Mouse (Mus musculus): Measurements from ENCODE around the gene Ehbp1l1. TPM values are rescaled to one million over a fixed set of nuclear protein-coding genes. Genes with fewer than 3 reads are reported as not detected.

The Ehbp1l1 gene
- polyA plus RNA-seq, 1 experiment from 2014 or later: 25.0 TPM

GRCm38 (mm10) chr19:5711218-5711617, 14.9 kb downstream of the Ehbp1l1 start:
- 8% methylated on average over 3 of the region's 3 CpGs for WGBS
- no peak overlapping the region for H3K4me3 ChIP-seq (ENCODE audit: low read length)
- no peaks in the 10 kb centered on the region for H3K9me3 ChIP-seq (ENCODE audit: low read length)
- H3K27ac ChIP-seq (ENCODE audit: low read length): no peak overlapping the region
- H3K4me1 ChIP-seq (ENCODE audit: insufficient read depth, low read length): peaks cover 19% of the 10 kb centered on the region
- no peak for ATAC-seq (ENCODE audit: low FRiP score, low TSS enrichment)
- H3K27me3 ChIP-seq (ENCODE audit: insufficient read depth, low read length): no peaks in the 10 kb centered on the region
- H3K36me3 ChIP-seq (ENCODE audit: insufficient read depth, low read length): peaks cover 30% of the 10 kb centered on the region
- H3K4me2 ChIP-seq (replicated peaks; ENCODE audit: low read depth, low read length): no peak overlapping the region
- no peak overlapping the region for H3K9ac ChIP-seq (replicated peaks; ENCODE audit: low read length)

DNA sequence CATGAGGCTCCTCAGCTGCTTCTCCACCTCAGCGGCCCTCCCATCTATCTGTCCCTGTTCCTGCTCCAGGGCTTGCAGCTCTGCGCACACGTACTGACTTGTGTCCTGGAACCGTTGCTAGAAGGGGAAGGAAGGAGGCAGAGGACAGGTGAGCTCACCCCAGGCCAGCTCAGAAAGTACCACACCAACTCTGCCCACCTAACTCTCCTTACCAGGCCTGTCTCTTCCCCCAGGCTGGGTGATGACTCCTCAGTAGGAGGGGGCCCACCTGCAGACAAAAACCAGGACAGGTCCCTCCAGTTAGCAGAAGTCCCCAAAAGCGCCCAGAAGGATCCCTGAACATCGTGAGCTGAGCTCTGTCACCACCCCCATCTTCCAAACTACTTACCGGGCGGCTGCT, 15.5 kb downstream of the Ehbp1l1 start:
- Histone ChIP-seq H3K9me3 (ENCODE audit: low read length) (no peaks in the 10 kb centered on the region), H3K27ac (ENCODE audit: low read length) (no peak overlapping the region), H3K36me3 (ENCODE audit: insufficient read depth, low read length) (peaks cover 31% of the 10 kb centered on the region), H3K27me3 (ENCODE audit: insufficient read depth, low read length) (no peaks in the 10 kb centered on the region), H3K4me1 (ENCODE audit: insufficient read depth, low read length) (peaks cover 18% of the 10 kb centered on the region), H3K4me2 (replicated peaks; ENCODE audit: low read depth, low read length) (no peak overlapping the region), H3K9ac (replicated peaks; ENCODE audit: low read length) (no peak overlapping the region), H3K4me3 (ENCODE audit: low read length) (no peak overlapping the region)
- WGBS: 81% methylated on average over 8 of the region's 8 CpGs
- ATAC-seq (ENCODE audit: low FRiP score, low TSS enrichment): no peak

DNA sequence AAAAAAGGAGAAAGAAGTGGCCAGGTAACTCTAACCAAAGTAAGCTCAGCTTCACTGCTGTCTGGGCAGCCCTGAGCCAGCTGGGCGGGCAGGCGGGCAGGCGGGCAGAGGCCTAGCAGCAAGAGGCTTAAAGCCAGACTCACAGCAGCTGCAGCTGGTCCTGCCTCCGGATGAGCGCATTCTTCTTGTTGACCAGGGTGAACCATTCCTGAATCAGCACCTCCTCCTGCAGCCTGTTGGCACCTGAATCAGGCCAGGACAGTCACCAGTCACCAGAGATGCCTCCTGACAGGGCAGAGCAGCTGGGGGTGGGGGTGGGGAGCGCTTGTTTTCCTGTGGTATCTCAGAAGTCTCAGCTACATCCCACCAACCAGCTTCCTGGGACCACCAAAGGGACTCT, 16.0 kb downstream of the Ehbp1l1 start:
- WGBS: 93% methylated on average over 6 of the region's 6 CpGs

GRCm38 (mm10) chr19:5704801-5705571, 21.1 kb downstream of the Ehbp1l1 start:
- peak overlapping the region; percentile 71 for H3K27ac ChIP-seq (ENCODE audit: low read length)
- no peak overlapping the region for H3K4me3 ChIP-seq (ENCODE audit: low read length)
- H3K9ac ChIP-seq (replicated peaks; ENCODE audit: low read length): no peak overlapping the region
- peak; percentile 69 for ATAC-seq (ENCODE audit: low FRiP score, low TSS enrichment)
- peaks cover 12% of the 10 kb centered on the region; the same call in 1 of the 2 replicates for H3K4me1 ChIP-seq (ENCODE audit: insufficient read depth, low read length)
- no peak overlapping the region for H3K4me2 ChIP-seq (replicated peaks; ENCODE audit: low read depth, low read length)
- no peaks in the 10 kb centered on the region for H3K27me3 ChIP-seq (ENCODE audit: insufficient read depth, low read length)
- H3K36me3 ChIP-seq (ENCODE audit: insufficient read depth, low read length): peaks cover 58% of the 10 kb centered on the region
- H3K9me3 ChIP-seq (ENCODE audit: low read length): no peaks in the 10 kb centered on the region
- 43% methylated on average over 10 of the region's 10 CpGs for WGBS

More for the DNA sequence above, 16.0 kb downstream of the Ehbp1l1 start:
- Histone ChIP-seq H3K4me2 (replicated peaks; ENCODE audit: low read depth, low read length) (no peak overlapping the region), H3K9me3 (ENCODE audit: low read length) (no peaks in the 10 kb centered on the region), H3K27me3 (ENCODE audit: insufficient read depth, low read length) (no peaks in the 10 kb centered on the region), H3K27ac (ENCODE audit: low read length) (no peak overlapping the region), H3K4me3 (ENCODE audit: low read length) (no peak overlapping the region), H3K4me1 (ENCODE audit: insufficient read depth, low read length) (peaks cover 19% of the 10 kb centered on the region), H3K9ac (replicated peaks; ENCODE audit: low read length) (no peak overlapping the region), H3K36me3 (ENCODE audit: insufficient read depth, low read length) (peaks cover 31% of the 10 kb centered on the region)
- ATAC-seq (ENCODE audit: low FRiP score, low TSS enrichment): no peak

GRCm38 (mm10) chr19:5704163-5704800, 21.8 kb downstream of the Ehbp1l1 start, which contains the start of gene Kcnk7:
Gene Kcnk7, plus strand, starts transcription at chr19:5704367.
- Histone ChIP-seq H3K36me3 (ENCODE audit: insufficient read depth, low read length) (peaks cover 61% of the 10 kb centered on the region), H3K9ac (replicated peaks; ENCODE audit: low read length) (no peak within 1 kb of the TSS), H3K4me2 (replicated peaks; ENCODE audit: low read depth, low read length) (no peak within 1 kb of the TSS), H3K4me1 (ENCODE audit: insufficient read depth, low read length) (peaks cover 12% of the 10 kb centered on the region; the same call in 1 of the 2 replicates), H3K9me3 (ENCODE audit: low read length) (no peaks in the 10 kb centered on the region), H3K27me3 (ENCODE audit: insufficient read depth, low read length) (no peaks in the 10 kb centered on the region), H3K27ac (ENCODE audit: low read length) (peak within 1 kb of the TSS; percentile 71), H3K4me3 (ENCODE audit: low read length) (no peak within 1 kb of the TSS)
- 65% methylated on average over 17 of the region's 17 CpGs for WGBS
- no peak for ATAC-seq (ENCODE audit: low FRiP score, low TSS enrichment)

- Histone ChIP-seq H3K27ac (ENCODE audit: low read length) (no peak overlapping the region), H3K4me2 (replicated peaks; ENCODE audit: low read depth, low read length) (peak overlapping the region; percentile 40), H3K9me3 (ENCODE audit: low read length) (no peaks in the 10 kb centered on the region), H3K27me3 (ENCODE audit: insufficient read depth, low read length) (no peaks in the 10 kb centered on the region), H3K4me3 (ENCODE audit: low read length) (no peak overlapping the region), H3K9ac (replicated peaks; ENCODE audit: low read length) (no peak overlapping the region), H3K4me1 (ENCODE audit: insufficient read depth, low read length) (peaks cover 35% of the 10 kb centered on the region), H3K36me3 (ENCODE audit: insufficient read depth, low read length) (peaks cover 75% of the 10 kb centered on the region)
- 30% methylated on average over 41 of the region's 41 CpGs for WGBS
- peak; percentile 58; the same call in 1 of the 2 replicates for ATAC-seq (ENCODE audit: low FRiP score, low TSS enrichment)
Observed at GRCm38 (mm10) chr19:5695849-5696462, 30.2 kb downstream of the Ehbp1l1 start.

GRCm38 (mm10) chr19:5693801-5694200, 32.3 kb downstream of the Ehbp1l1 start:
- WGBS: 85% methylated on average over 6 of the region's 6 CpGs
- H3K4me3 ChIP-seq (ENCODE audit: low read length): no peak overlapping the region

DNA sequence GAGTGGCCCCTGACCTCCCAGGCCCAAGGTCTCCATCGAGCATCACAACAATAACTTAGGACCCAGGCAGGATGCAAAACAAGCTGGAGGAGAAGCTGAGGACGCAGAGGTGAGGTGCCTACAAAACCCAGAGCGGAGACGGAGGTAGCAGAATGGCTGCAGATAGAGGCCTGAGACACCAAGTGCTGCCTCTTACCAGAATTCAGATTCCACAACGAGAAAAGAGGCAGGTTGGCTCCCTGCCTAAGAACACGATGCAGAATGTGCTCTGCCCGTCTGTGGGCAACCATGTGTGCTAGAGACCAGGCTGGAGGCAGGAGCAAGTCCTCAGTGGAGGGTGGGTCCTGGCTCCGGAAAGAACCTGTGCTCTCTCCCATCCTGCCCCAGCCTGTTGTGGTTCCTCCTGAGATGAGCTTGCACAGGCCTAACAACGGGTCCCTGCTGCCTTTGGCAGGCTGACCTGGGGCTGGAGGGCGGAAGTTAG, 33.2 kb downstream of the Ehbp1l1 start:
- peaks cover 46% of the 10 kb centered on the region for H3K36me3 ChIP-seq (ENCODE audit: insufficient read depth, low read length)
- peak overlapping the region; percentile 81 for H3K27ac ChIP-seq (ENCODE audit: low read length)
- H3K9ac ChIP-seq (replicated peaks; ENCODE audit: low read length): peak overlapping the region; percentile 85
- no peaks in the 10 kb centered on the region for H3K27me3 ChIP-seq (ENCODE audit: insufficient read depth, low read length)
- no peak for ATAC-seq (ENCODE audit: low FRiP score, low TSS enrichment)
- H3K4me3 ChIP-seq (ENCODE audit: low read length): peak overlapping the region; percentile 89
- WGBS: 61% methylated on average over 10 of the region's 10 CpGs
- peaks cover 45% of the 10 kb centered on the region for H3K4me1 ChIP-seq (ENCODE audit: insufficient read depth, low read length)
- H3K4me2 ChIP-seq (replicated peaks; ENCODE audit: low read depth, low read length): peak overlapping the region; percentile 98
- H3K9me3 ChIP-seq (ENCODE audit: low read length): no peaks in the 10 kb centered on the region

More at GRCm38 (mm10) chr19:5693801-5694200, 32.3 kb downstream of the Ehbp1l1 start:
- ATAC-seq (ENCODE audit: low FRiP score, low TSS enrichment): no peak
- Histone ChIP-seq H3K4me2 (replicated peaks; ENCODE audit: low read depth, low read length) (peak overlapping the region; percentile 98), H3K27ac (ENCODE audit: low read length) (no peak overlapping the region), H3K9me3 (ENCODE audit: low read length) (no peaks in the 10 kb centered on the region), H3K36me3 (ENCODE audit: insufficient read depth, low read length) (peaks cover 54% of the 10 kb centered on the region), H3K9ac (replicated peaks; ENCODE audit: low read length) (no peak overlapping the region), H3K4me1 (ENCODE audit: insufficient read depth, low read length) (peaks cover 43% of the 10 kb centered on the region), H3K27me3 (ENCODE audit: insufficient read depth, low read length) (no peaks in the 10 kb centered on the region)

- WGBS: 44% methylated on average over 10 of the region's 10 CpGs
- peak overlapping the region; percentile 85 for H3K9ac ChIP-seq (replicated peaks; ENCODE audit: low read length)
- H3K4me1 ChIP-seq (ENCODE audit: insufficient read depth, low read length): peaks cover 51% of the 10 kb centered on the region
- H3K4me3 ChIP-seq (ENCODE audit: low read length): peak overlapping the region; percentile 89
- no peaks in the 10 kb centered on the region for H3K27me3 ChIP-seq (ENCODE audit: insufficient read depth, low read length)
- H3K9me3 ChIP-seq (ENCODE audit: low read length): no peaks in the 10 kb centered on the region
- no peak for ATAC-seq (ENCODE audit: low FRiP score, low TSS enrichment)
- peaks cover 39% of the 10 kb centered on the region for H3K36me3 ChIP-seq (ENCODE audit: insufficient read depth, low read length)
- peak overlapping the region; percentile 81 for H3K27ac ChIP-seq (ENCODE audit: low read length)
- H3K4me2 ChIP-seq (replicated peaks; ENCODE audit: low read depth, low read length): peak overlapping the region; percentile 98
Observed at GRCm38 (mm10) chr19:5692086-5692912, 33.8 kb downstream of the Ehbp1l1 start.

Measured in kidney, embryonic 16.5 days (tissue).